Mouse (Mus musculus) embryo, embryonic 11 days (tissue): ENCODE results near the gene Ttll9.

Source experiments
- DNase-seq: peaks from one replicate; pipeline ENCODE4 v3.0.0-alpha.2; 2015

The Ttll9 gene

GRCm38 (mm10) chr2:153052700-153053351 lies 90.5 kb downstream of the Ttll9 start:
- DNase-seq = no peak

- DNase-seq = no peak
Measured at GRCm38 (mm10) chr2:153053896-153054295, 91.6 kb downstream of the Ttll9 start.

- no peak for DNase-seq
Measured at GRCm38 (mm10) chr2:153055270-153055920, 93.1 kb downstream of the Ttll9 start.
